Mouse (Mus musculus) CH12.LX (cell line): Measurements from ENCODE around the gene Klhdc9.

Experiments
- CHD2 ChIP-seq: IDR thresholded peaks from 2 replicates; pipeline ENCODE4 v1.6.1; 2011; ENCODE audit warnings: low read length, improper control_type of control experiment
- CTCF ChIP-seq, 2 experiments: IDR thresholded peaks in 1 of 2; conservative IDR thresholded peaks in 1 of 2; 2 replicates each; pipeline ENCODE4 v1.5.1; 2011 to 2012; ENCODE audit warnings: low read depth in 2 of 2, low read length in 2 of 2, improper control_type of control experiment in 1 of 2, inconsistent platforms in 1 of 2, mild to moderate bottlenecking in 1 of 2, moderate library complexity in 1 of 2
- HCFC1 ChIP-seq: IDR thresholded peaks from 2 replicates; pipeline ENCODE4 v1.6.1; 2012; ENCODE audit warnings: low read depth, mild to moderate bottlenecking, inconsistent platforms, low read length, improper control_type of control experiment
- KAT2A ChIP-seq: IDR thresholded peaks from 2 replicates; pipeline ENCODE4 v1.6.1; 2012; ENCODE audit warnings: low read length, improper control_type of control experiment, inconsistent platforms; ENCODE audit not compliant: insufficient replicate concordance
- MEF2A ChIP-seq: IDR thresholded peaks from 2 replicates; pipeline ENCODE4 v1.6.1; 2014; ENCODE audit warnings: low read depth, mild to moderate bottlenecking, inconsistent platforms, low read length, improper control_type of control experiment, borderline replicate concordance
- MYC ChIP-seq: IDR thresholded peaks from 2 replicates; pipeline ENCODE4 v1.6.1; 2011; ENCODE audit warnings: low read depth, mild to moderate bottlenecking, improper control_type of control experiment, low read length
- NELFE ChIP-seq: IDR thresholded peaks from 2 replicates; pipeline ENCODE4 v1.6.1; 2011; ENCODE audit warnings: low read depth, low read length, improper control_type of control experiment
- POLR2A ChIP-seq: IDR thresholded peaks from 2 replicates; pipeline ENCODE4 v1.6.1; 2011; ENCODE audit warnings: low read depth, mild to moderate bottlenecking, improper control_type of control experiment, low read length
- RAD21 ChIP-seq: IDR thresholded peaks from 2 replicates; pipeline ENCODE4 v1.6.1; 2011; ENCODE audit warnings: low read depth, mild to moderate bottlenecking, low read length, improper control_type of control experiment, moderate library complexity
- SMC3 ChIP-seq: IDR thresholded peaks from 2 replicates; pipeline ENCODE4 v1.6.1; 2011; ENCODE audit warnings: low read depth, low read length, improper control_type of control experiment
- ZKSCAN1 ChIP-seq: IDR thresholded peaks from 2 replicates; pipeline ENCODE4 v1.6.1; 2012; ENCODE audit warnings: low read depth, inconsistent platforms, low read length, improper control_type of control experiment, borderline replicate concordance
- ZMIZ1 ChIP-seq: IDR thresholded peaks from 2 replicates; pipeline ENCODE4 v1.6.1; 2012; ENCODE audit warnings: low read depth, mild to moderate bottlenecking, inconsistent platforms, low read length, improper control_type of control experiment
- ZNF384 ChIP-seq: IDR thresholded peaks from 2 replicates; pipeline ENCODE4 v1.6.1; 2012; ENCODE audit warnings: low read depth, low read length, improper control_type of control experiment, inconsistent platforms

DNA sequence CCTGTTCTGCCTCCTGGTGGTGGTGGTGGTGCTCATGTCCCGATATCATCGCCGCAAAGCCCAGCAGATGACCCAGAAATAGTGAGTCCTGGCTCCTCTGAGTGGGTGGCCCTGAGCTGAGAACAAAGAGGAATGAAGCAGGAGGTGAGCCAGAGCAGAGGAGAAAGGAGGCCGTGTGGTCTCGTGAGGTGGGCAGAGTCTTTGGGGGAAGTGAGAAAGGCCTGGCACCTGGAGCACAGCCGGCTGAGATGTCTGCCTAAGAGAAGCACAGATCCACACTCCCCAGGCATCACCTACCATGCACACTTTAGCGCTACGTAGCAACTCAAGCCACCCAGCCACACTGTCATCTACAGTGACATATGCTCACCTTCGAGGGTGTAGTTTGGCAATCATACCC lies 24.6 kb upstream of the Klhdc9 start:
- TF ChIP-seq HCFC1: no peak
- peak in 1 of 2 experiments; percentile 50; a peak in 2 of 4 replicates for TF ChIP-seq CTCF (conservative IDR thresholded peaks at IDR 0.05 in 1 of 2, IDR thresholded peaks at IDR 0.05 in 1 of 2; ENCODE audit: low read depth in 2 of 2, low read length in 2 of 2)
- TF ChIP-seq KAT2A: no peak
- TF ChIP-seq MEF2A: no peak
- TF ChIP-seq ZKSCAN1: no peak
- no peak for TF ChIP-seq POLR2A
- TF ChIP-seq SMC3: peak; percentile 41
- TF ChIP-seq CHD2: no peak
- TF ChIP-seq RAD21: no peak; the same call in 1 of the 2 replicates
- TF ChIP-seq ZNF384: no peak
- no peak for TF ChIP-seq NELFE
- no peak for TF ChIP-seq ZMIZ1
- TF ChIP-seq MYC: no peak
